Mouse (Mus musculus) gastrocnemius, adult 18-20 months (tissue): ENCODE data around the gene Omp. TPM values are rescaled to one million over a fixed set of nuclear protein-coding genes. Genes with fewer than 3 reads are reported as not detected.
A peak's percentile ranks its signal among the peaks of the same experiment; 100 is the strongest.

Experiments
- DNase-seq: peaks from one replicate; pipeline ENCODE4 v3.0.0; 2021; ENCODE audit warnings: low spot score
- total RNA-seq, 2 experiments: library from RNA; stranded (reverse); gene quantifications; 2 replicates each; pipeline ENCODE4 v1.2.3; 2021

Omp gene
- total RNA-seq, 2 experiments from 2014 or later, result 0.09 TPM; not detected in 1

GRCm38 (mm10) chr7:98142247-98142646 lies 3.1 kb downstream of the Omp start:
- DNase-seq, result no peak

GRCm38 (mm10) chr7:98141206-98141605 lies 4.1 kb downstream of the Omp start:
- DNase-seq, result no peak

- no peak for DNase-seq
These were observed 4.7 kb downstream of the Omp start for GRCm38 (mm10) chr7:98140597-98140996.

GRCm38 (mm10) chr7:98139216-98139615 lies 6.1 kb downstream of the Omp start:
- DNase-seq, result no peak

DNA sequence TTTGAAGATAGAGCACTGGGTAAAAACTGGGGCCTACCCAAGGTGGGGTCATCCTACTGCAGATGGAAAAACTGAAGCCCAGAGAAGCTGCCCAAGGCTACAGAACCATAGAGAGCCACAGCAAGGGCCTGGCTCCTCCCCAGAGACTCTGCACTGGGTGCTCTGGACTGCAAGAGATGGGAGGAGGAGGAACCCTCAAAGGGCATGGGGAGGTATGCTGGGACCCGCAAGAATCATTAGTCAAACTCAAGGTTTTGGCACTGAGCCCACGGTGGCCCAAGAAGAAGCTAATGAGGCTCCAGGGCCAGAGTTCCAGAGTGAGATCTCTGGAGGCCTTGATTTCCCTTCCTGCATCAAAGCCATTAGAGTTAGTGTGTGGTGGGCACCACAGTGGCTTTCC lies 7.3 kb downstream of the Omp start:
- no peak for DNase-seq

DNA sequence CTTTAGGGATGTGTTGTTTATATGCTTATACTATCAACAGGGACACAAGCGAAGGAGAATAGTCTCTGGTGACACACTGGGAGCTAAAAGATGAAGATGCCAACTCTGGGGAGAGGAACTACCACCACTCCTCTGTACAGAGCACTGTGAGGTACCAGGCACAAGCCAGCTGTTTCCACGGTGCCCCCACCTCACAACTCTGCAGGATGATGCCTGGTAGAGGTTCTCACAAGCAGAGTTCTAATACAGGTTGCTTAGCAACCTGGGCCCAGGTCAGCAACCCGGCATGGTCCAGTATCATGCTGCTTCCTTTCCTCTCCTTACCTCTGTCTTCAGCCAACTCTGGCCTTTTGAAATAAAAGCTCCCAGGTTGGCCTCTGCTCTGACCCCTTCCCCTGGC lies 7.7 kb downstream of the Omp start:
- DNase-seq, result no peak

DNA sequence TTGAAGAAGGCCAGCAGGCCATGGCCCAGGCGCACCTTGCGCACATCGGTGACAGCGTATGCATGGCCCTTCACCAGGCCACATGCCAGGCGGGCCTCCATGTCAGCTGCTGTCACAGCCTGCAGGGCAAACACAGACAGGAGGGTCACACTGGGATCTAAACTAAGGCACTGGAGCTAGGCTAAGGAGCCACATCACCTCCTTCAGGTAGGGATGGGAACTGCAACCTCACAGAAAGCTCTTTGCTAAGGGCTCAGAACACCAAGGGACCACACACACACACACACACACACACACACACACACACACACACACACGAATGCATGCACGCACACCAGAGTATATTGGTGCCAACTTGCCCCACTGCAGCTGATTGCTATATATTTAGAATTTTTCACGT lies 13.6 kb downstream of the Omp start:
- no peak for DNase-seq

- DNase-seq, result no peak
These were observed 19.8 kb downstream of the Omp start for GRCm38 (mm10) chr7:98125473-98125872.

DNA sequence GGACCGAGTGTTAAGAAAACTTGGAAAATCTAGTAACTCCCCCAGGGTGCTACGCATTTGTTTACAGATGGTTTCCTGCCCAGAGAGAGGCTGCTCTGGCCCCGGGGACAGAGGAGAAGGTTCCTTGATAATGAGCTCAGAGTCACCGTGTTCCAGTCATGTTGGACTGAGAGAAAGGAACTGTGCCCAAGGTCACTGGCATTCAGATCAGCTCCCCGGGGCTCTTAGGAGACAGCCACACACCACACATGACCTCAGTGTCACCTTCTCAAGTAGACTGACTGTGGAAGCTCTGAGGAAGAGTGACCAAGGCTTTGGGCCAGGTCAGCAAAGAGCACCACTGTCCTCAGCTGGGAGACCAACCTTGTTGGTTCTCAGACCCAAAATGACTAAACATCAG lies 20.6 kb downstream of the Omp start:
- no peak for DNase-seq

- no peak for DNase-seq
These were observed 23.6 kb downstream of the Omp start for GRCm38 (mm10) chr7:98121673-98122072.

DNA sequence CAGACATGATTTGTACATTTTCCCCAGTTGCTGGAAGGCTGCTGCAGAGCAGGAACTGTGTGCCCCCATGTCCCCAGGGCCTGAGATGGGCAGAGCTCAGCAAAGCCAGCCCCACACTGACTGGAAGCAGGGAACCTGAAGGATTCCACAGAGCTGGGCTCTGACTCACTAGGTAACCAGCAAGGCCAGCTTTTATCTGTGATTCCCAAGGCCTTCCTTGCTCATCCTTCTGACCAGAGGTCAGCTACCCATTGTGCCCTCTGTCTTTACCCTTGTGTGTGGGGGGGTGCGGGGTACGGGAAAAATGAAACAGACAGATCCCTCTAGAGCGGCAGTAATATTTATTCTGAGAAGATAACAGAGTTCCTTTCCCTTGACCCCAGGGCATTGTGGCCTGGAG lies 24.1 kb downstream of the Omp start:
- DNase-seq, result no peak

DNA sequence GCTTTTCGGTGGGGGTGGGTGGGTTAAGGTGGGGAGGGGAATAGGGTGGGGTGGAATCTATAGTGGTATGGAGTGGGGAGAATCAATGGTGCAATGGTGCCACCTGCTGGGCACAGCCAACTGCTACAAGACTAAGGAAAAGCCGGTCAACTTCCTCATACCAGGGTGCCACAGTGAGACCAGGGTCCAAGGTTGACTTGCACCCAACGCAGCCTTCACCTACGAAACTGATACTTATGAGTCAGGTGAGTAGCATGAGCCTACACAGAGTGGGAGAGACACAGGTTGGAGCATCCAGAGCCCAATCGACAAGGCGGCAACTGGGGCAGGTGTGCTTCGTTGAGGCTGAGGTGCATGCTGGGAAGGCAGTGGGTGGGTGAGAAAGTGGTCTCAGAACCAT lies 25.0 kb downstream of the Omp start:
- DNase-seq, result peak; percentile 61

DNA sequence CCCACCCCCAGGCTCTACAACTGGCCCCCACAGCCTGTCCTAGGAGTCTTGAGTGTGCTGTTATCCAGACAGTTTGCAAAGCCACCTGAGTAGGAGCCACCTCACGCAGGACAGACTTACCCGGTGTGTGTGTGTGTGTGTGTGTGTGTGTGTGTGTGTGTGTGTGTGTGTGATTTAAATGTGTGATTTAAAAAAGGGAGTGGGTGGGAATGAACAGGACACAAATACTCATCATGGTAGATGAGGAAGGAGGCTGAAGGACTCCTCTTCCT lies 25.4 kb downstream of the Omp start:
- no peak for DNase-seq

- DNase-seq, result no peak
These were observed 25.9 kb downstream of the Omp start, which contains the start of gene Myo7a for GRCm38 (mm10) chr7:98119179-98119960. Gene Myo7a (minus strand): TSS chr7:98119524.

GRCm38 (mm10) chr7:98117012-98117660 lies 28.2 kb downstream of the Omp start:
- DNase-seq, result peak; percentile 68

- no peak for DNase-seq
These were observed 30.6 kb downstream of the Omp start for GRCm38 (mm10) chr7:98114656-98115055.

DNA sequence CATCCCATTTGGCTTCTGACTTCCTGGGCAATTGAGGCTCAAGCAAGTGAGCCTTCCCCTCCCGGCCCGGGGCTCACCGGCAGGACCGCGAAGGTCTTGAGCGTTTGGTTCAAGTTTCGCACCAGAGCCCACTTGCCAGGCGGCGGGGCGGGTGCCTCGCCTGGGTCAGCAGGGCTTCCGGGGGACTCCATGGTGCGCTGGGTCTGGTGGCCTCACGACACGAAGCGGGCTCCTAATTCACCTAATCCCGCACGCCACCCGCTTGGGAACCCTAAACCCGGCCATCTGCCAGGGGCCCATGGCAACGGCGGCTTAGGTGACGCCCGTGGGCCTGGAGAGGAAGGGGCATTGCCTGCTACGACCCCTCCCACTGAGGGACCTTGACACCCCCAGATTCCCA lies 34.1 kb downstream of the Omp start:
- no peak for DNase-seq

DNA sequence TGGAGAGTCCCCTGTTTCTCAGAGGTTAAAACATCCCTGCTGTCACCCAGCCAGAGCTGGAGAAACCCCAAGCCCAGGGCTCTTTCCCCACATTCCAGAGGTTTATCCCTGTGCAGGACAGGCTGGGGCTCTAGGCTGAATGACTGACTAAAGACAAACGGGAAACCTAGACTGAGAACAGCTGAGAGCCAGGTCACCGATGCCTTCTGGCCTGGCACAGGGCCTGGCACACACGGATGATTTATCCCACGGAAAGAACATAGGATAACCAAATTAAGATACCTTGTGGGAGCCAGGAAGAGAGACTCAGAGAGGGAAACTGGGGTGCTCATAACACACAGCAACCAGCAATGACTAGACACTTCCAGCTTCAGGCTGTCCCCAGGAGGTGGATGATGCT lies 35.5 kb downstream of the Omp start:
- DNase-seq, result no peak

GRCm38 (mm10) chr7:98108636-98109430 lies 36.5 kb downstream of the Omp start:
- DNase-seq, result no peak

GRCm38 (mm10) chr7:98106272-98106671 lies 39.0 kb downstream of the Omp start:
- no peak for DNase-seq

- no peak for DNase-seq
These were observed 40.5 kb downstream of the Omp start for GRCm38 (mm10) chr7:98104481-98105435.

GRCm38 (mm10) chr7:98103942-98104292 lies 41.4 kb downstream of the Omp start:
- no peak for DNase-seq
